Mouse (Mus musculus) cortical plate, adult 2 months (tissue): ENCODE data around the gene Acp6.

Experiments
- CTCF ChIP-seq: fragments of 200-500 bp; IDR thresholded peaks from 2 replicates; pipeline ENCODE4 v1.5.1; 2011; ENCODE audit warnings: mild to moderate bottlenecking, control low read depth, low read length; ENCODE audit not compliant: insufficient read depth; ENCODE audit errors: extremely low read depth
- POLR2A ChIP-seq: fragments of 200-500 bp; IDR thresholded peaks from 2 replicates; pipeline ENCODE4 v1.6.1; 2011; ENCODE audit warnings: mild to moderate bottlenecking, low read length, control low read depth; ENCODE audit not compliant: insufficient read depth; ENCODE audit errors: extremely low read depth

- TF ChIP-seq POLR2A = no peak
- TF ChIP-seq CTCF = no peak
Measured at GRCm38 (mm10) chr3:97209351-97209750, 50.8 kb downstream of the Acp6 start.
